Mouse (Mus musculus): ENCODE results near the gene Vangl1.

Vangl1 gene

DNA sequence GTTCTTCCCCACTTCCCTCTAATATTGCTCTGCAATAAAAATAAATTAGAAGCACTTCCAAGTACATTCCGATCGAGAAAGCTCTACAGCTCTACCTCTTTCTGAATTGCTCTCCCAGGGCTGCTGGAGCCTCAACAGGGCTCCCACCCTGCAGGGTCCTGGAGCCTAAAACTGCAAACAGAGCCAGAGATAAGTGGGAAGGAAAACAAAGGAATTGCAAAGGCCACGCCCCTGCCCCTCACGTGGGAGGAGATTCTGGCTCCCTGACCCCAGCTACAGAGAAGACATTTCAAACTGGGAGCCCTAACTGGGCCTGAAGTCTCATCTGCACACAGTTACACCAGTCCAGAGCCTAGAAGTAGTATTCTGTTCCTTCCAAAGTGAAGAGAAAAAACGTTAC lies 6.7 kb downstream of the Vangl1 start:
- no peak for DNase-seq (ENCODE audit: low spot score)

DNA sequence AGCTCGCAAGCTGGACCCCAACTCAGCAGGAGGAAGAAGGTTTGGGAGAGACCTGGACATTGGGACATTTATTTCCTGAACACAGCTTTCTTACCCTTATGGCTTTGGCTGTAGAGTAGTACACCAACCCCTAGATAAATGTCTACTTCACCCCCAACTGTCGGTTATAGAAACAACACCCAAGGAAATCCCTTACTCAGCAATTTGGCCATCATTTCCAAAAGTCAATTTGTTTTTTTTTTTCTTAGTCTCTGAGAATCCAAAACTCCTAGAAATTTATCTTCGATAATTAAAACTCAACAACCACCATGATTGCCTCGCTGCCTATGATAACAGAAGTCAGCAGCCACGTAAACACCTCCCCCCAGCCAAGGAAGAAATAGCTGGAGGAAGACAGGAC lies 7.3 kb downstream of the Vangl1 start:
- no peak for DNase-seq (ENCODE audit: low spot score)

DNA sequence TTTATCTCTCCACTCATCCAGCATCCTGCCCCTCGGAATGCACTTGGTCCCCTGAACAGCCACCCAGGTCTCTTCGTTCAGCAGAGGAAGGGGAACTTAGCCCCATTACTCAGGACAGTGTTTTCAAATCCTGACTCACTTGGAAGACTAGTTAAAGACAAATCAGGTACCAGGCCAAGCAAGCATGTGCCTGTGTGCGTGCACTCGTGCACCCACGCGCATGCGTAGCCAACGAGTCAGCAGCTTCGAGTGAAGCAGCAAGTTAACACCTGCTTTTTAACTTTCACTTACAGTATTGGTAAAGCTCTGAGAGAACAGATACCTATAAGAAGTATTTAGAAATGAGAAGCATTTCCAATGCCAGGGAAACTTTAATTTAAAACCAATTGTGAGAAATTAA lies 8.3 kb downstream of the Vangl1 start:
- DNase-seq (ENCODE audit: low spot score) = no peak

DNA sequence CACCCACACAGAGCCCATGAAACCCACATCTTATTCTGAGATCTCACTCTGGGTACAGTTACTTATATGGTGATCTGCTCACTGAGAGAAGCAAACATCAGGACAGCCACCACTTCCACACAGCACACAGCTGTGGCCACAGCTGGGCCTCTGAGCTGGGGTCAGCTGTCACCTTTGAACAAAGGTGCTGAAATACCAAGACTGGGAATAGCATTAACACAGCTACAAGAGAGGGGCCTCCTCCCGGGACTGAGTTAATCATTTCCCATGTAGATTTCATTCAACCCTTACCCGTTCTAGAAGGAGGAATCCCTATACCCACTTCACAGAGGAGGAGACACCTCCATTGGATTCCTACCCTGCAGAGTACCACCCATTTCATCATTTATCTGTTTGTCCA lies 8.7 kb downstream of the Vangl1 start:
- no peak for DNase-seq (ENCODE audit: low spot score)

DNA sequence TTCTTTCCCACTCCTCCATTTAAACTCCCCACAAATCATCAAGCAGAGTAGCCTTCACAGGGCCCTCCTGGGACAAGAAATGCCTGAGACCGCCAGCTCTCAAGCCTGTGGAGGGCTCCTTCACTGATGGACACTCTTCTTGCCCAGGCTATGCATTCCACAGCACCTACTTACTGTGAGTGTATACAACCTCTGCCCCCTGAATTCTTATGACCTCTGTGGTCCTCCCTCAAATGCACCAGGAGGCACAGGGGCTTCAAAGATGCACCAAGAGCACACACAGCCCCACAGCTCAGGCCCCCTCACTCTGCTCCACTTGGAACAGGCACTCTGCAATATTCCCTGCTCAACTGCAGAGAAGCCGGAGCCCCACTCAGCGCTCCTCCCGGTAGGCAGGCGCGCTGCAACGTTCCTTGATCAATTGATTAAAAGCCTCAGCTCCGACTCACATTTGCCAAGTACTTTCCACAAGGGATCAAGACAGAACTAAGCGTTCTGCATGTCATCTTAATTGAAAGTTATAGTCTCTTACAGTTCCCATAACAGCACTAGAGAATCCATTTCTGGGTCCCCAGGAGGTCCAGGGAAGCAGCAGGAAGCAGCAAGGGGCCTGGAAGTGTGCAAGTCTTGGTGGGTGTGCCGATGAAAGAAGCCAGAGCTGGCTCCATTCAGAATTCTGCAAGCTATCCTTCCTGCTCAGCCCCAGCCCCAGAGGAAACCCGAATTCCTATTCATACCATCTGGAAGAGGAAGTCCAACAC lies 10.0 kb downstream of the Vangl1 start:
- DNase-seq (ENCODE audit: low spot score) = no peak

DNA sequence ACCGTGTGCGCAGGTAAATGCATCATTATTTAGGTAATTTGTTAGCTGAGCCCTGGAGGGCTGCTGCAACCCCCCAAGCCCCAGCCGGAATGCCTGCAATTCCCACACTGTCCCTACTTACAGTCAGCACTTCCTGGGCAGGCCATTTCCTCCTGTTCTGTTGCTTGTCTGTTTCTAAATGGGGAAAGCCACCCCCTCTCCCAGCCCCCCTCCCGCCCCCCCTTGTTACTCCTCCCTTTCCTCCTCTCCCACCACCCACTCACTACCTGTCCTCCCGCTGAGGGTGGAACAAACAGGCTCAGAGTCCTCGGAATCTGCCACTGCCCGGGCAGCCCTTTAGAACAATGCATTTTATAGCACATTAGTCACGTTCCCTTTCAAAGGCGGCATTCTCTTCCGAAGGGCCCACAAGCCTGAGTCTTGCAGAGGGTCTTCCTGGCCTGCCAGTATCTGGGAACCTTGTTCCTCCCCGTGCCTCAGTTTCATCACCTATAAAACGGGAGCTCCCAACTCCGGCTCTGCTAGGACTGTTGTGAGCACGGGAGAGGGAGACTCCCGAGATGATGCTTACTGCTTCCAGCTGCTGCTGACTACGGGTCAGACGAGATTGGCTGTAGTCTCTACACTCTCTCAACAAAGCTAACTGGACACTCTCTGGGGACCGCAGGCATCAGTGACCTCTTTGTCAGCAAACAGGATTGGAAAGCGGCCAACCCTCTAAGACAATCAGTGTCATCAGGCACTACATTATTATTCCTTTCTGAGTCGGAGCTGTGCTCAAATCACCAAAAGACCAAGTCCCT lies 10.8 kb downstream of the Vangl1 start:
- DNase-seq (ENCODE audit: low spot score) = no peak

DNA sequence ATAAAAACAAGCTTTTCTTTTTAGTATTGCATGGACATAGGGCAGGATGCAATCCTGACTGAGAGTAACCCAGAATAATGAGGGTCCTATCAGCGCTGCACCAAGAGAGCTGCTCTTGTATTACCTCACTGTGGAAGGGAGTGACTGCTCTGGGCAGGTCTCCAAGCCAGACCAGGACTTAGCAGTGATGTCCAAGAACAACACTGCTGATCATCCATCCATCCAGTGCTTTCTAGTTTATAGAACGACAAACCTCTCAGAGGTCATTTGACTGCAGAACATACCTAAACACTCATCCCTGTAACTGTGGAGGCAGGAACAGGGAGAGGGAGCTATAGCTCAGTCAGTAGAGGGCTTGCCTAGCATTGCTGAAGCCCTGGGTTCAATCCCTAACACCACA lies 11.9 kb downstream of the Vangl1 start:
- no peak for DNase-seq (ENCODE audit: low spot score)

DNA sequence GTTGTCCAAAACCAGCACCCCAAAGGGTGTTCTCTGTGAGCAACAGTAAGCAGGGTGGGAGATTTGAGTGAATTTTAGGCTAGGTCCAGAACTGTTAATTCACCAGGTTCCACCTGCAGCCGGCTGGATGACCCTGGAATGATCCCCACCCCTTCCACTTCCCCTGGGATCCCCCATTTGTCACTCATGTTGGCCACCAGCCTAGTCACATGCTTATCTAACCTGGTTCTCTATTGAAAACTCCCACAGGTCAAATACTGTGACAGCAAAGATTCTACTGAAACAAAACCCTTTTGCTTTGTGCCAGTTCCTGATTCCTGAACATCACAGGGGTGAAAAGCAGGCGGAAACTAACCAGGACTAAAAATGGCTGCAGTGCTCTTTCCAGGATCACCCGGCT lies 12.9 kb downstream of the Vangl1 start:
- DNase-seq (ENCODE audit: low spot score) = no peak

DNA sequence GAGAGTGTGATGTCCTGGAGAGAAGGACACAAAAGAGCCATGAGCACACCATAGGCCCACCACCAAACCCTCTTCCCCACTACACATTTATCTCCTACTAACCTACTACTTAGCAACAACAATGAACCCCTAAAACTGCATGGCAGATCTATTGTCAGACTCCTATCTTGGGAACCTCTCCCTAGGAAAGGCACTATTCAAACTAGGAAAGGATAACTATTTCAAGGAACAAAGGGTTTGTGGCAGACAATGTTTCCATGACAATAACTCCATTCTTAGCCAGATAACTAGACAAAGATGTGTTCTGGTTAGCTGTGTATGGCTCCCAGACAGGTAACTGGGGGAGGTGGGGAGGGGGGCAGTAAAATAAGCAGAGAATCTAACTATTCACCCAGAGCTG lies 13.9 kb downstream of the Vangl1 start:
- no peak for DNase-seq (ENCODE audit: low spot score)

DNA sequence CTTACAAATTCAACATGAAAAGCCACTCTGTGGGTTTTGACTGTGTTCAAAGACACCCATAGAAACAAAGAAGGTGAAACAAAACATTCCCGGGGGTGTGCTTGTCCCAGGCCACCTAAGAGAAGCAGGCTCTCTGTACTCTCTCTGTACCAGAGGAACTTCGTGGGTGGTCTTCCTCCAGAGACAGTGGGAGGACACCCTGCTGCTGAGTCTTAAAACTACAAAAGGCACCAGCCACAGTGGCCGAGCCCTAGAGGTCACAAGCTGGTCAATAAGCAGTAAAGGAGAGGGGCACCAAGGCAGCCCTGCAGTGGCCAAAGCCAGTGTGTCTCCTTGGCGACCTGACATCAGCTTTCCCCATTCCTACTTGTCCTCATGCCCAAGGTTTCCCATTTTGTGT lies 14.5 kb downstream of the Vangl1 start:
- DNase-seq (ENCODE audit: low spot score) = no peak

DNA sequence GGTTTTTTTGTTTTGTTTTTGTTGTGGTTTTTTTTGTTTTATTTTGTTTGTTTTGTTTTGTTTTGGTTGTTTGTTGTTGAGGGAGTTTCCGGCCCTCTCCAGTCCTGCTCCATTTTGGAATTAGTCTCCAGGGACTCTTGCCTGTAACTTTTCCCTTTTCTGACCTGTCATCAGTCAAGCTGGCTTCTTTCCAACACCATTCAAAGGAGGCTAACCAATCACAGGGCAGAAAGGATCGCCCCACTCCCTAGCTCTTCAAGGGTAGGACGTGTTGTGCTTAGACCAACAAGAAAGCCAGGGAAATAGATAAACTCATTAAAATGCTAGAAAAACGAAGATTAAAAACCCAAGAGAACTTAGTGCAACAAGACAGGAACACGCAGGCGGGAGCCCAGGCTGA lies 15.5 kb downstream of the Vangl1 start:
- no peak for DNase-seq (ENCODE audit: low spot score)

DNA sequence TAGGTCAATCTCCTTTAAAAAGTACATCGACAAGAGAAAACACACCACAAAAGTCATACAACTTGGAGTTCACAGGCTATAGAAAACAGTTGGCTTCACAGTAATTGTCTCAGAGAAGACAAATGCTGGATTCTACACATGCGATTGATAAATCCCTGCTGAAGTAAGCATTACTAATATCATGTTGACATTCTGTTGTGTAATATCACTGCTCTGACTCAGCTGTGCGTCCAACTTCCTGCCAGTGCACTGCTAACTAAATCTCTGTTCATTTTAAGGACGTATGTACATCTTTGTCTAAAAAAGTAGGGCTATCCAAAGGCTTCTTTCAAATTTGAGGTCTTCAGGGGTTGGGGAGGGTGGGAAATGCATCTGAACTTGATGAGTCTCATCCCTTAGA lies 17.1 kb downstream of the Vangl1 start:
- no peak for DNase-seq (ENCODE audit: low spot score)

DNA sequence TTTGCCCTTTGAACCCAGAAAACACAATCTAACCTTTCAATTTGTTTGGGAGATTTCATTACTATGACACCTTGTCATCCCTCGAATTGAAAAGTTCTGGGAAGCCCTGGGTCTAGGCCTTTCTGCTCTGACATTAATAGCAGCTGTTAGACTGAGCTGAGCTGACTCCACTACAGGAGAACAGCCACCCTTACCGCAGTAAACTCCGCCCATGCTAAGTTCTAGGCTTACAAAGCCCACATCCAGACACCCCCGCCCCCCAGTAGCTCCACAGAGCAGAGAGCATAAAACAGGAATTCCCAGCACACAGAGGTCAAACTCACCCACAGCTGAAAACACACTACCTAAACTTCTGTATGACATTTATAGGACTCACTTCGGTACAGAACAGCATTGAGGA lies 19.8 kb downstream of the Vangl1 start:
- no peak for DNase-seq (ENCODE audit: low spot score)

DNA sequence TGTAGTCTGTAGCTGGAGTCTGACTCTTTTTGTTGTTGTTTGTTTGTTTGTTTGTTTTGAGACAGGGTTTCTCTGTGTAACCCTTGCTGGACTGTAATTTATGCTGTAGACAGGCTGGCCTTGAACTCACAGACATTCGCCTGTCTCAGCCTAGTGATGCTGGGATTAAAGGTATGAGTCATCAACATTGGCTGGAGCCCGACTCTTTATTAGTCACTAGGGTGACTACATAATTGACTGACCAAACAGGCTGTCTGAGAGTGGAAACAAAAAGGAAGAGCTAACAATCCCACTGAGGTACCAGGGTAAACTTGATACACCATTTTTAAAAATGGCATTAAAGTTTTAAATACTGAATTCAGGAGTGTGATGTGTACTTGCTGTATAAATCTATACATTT lies 21.9 kb downstream of the Vangl1 start:
- DNase-seq (ENCODE audit: low spot score) = no peak

DNA sequence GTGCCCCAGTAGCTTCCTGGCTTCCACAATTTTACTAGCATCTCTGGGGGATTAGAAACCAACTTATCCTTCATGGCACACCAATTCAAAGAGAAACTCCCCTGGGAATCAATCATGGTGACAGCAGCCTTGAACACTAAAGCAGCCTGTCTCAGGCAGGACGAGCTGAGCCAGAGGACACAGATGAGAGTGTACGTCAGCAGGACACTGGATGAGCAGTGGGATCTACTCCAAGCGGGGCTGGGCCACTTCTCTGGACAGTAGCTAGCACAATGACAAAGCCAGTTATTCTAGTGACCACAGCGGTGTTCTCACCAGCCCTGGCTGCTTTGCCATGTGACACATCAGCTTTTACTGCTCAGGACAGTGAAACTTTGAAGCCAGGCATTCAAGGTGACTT lies 23.3 kb downstream of the Vangl1 start:
- no peak for DNase-seq (ENCODE audit: low spot score)

DNA sequence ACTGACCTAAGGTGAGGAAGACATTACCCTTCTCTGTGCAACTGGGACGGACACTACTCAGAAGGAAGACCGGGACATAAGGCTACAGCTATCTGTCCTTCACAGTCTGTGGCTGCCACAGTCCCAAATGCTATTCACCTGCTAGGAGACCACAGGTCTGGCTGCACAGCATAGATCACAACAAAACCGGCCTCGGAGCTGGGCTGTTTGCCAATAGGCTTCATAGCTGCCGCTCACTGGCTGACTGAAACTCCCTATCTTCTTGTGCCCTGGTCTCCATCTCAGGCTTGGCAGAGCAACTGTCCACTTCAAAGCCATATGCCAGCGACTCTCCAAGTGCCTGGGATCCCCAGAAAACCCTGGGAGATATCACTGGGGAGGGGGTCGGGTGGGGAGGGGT lies 23.7 kb downstream of the Vangl1 start:
- DNase-seq (ENCODE audit: low spot score) = no peak

DNA sequence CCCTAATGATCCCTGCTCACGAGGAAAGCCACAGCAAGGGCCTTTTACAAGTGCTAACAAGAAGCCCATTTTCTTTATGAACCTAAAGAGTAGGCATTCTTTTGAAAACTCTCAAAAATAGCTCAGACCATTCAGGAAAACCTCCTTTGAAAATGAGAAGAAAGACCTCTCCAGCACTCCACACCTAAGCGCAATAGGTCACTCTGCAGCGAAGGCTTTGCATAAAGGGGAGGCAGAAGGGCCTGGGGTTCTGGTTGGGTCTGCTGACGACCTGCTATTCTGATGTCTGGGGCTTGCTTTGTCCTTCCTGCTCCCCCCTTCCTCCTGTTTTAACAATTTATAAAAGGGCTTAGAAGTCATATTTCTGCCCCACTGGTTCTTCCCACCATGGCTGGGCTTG lies 24.6 kb downstream of the Vangl1 start:
- DNase-seq (ENCODE audit: low spot score) = no peak

DNA sequence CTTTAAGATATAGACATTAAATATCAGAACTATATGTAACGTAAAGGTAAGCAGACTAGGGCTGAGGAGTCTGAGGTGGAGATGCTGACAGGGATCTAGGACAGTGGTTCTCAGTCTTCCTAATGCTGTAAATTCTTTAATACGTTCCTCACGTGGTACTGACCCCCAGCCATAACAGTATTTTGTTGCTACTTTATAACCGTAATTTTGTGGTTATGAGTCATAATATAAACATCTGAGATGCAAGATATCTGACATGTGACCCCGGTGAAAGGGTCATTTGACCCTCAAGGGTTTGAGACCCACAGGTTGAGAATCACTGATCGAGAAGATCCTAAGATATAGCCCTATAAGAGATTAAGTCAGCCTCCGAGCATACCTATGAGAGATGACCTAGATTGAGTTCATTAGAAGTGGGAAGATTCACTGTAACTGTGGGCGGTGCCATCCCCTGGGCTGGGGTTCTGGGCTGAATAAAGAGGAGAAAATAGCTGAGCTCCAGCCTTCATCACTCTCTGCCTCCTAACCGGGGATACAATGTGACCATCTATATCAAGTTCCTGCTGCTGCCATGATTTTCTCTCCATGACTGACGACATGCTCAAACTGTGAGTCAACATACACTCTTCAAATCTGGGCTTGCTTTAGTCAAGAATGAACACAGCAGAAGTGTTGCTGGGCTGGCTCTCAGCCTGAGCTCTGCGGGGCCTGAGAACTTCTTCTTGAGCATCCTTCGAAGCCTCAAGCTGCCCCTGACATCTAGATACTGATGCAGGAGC lies 26.5 kb downstream of the Vangl1 start:
- no peak for DNase-seq (ENCODE audit: low spot score)

DNA sequence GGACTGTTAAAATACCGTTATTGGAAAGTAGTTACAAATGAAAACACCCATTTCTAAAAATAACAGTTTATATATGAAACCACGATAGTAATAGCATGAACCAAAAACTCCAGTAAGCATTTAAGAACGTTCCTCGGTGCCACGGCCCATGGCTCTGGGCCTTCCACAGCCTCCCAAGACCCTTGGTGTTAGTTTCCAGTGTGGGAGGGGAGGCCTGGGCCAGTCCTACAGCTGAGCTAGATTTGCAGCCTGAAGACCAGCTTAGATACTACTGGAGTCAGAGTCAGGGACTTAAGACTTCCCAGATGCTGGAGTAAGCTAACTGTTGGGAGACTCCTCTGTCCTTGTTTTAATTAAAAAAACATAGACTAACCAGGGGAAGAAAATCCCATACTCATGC lies 28.4 kb downstream of the Vangl1 start:
- no peak for DNase-seq (ENCODE audit: low spot score)

DNA sequence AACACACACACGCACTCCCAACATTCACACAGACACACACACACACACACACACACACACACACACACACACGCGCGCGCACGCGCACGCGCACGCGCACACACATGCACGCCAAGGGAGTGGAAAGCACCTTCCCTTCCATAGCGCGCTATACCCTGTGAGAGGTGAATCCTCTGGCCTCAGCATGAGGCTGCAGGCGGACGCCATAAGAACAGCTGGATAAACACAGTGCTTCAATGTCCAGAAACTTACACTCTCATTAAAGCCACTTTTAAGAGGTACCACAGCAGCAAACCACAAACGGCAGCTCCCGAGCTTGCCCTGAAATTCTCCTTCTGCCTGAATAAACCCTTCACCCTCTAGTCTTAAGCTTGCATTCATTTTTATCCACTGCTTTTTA lies 28.8 kb downstream of the Vangl1 start:
- DNase-seq (ENCODE audit: low spot score) = no peak

DNA sequence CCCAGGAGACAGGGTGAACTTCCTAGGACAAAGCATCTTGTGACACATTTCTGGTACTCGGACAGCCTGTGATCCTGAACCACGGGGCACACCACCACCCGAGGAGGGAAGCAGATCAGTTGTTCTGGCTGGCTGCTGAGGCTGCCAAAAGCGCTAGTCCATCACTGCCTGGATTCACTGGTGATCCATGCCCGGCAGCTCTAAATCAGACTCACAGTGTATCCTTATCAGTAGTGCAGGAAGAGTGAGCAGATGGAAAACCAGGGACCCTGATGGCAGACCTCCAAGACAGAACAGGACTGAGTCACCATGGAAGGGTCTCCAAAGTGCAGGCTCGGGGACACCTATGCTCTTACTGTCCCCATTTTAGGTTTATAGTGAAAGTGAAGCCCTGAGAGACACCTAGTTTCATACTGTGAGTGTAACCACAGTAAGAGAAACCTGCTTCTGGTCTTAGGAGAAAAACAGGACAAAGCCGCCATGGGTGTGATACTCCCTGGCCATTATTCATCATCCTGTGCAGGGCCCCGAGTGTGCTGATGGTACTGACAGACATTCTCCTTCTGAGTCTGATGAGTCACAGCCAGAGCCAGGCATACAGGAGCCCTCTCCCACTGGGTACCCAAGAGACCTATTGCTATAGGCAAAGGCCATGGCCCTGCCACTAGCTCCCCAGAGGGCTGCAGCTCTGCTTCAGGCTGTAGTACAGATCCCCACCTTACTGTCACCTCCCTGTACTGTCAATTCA lies 30.2 kb downstream of the Vangl1 start:
- no peak for DNase-seq (ENCODE audit: low spot score)

DNA sequence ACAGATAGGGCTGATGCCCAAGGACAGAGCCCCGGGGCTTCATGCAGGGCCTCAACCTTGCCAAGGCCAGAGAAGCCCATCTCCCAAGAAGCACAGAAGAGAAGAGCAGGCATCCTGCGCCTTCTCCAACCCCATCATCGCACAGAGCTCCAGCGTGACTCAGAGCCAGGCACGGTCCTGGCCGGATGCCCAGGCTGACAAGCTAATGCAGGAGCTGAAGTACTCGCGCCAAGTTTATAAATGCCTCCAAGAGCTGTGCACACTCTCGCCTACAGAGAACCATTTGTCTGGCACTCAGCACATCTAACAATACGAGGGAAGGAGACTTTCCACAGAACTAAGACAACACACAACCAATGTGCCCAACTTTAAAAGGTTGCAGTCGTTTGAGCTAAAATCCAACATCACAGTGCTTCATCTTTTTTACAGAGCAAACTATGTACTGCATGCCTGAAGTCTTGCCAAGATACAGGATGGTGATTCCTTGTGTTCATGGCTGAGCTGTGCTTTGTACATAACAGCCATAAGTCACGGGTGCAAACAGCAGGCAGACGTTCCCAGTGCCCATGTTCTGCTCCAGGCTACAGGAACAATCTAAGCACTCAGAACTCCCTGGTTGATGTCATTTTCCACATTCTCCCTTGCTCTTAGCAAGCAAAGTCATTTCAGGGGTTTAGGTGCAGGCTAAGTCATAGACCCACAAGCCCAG lies 35.1 kb downstream of the Vangl1 start:
- peak; percentile 33 for DNase-seq (ENCODE audit: low spot score)
